ENCODE assay signal across 19 mouse cellular contexts in genomic region chr10:90235273-90235672, GRCm38 (mm10).
DNase-seq lines count a peak whose midpoint lies in the region; ATAC-seq and TF ChIP-seq lines count a peak whose summit lies in the region.
"Had no signal": no experiment of that assay in that cellular context is flagged by ENCODE, and none has a peak within 500 bp of the region (broad histone marks: within the 10 kb centered on the region; RNA-seq: fewer than 3 reads in every experiment).

No protein-coding gene starts in this region.

- no peak for TF ChIP-seq EP300 in liver, postnatal 0 days (IDR thresholded peaks at IDR 0.05; ENCODE audit: low read depth)
- TF ChIP-seq EP300 in stomach, postnatal 0 days (optimal IDR thresholded peaks at IDR 0.05), result no peak

- no peak overlapping the region for H3K27ac ChIP-seq in forebrain, postnatal 0 days (ENCODE audit: low read depth, low read length)
- no peak overlapping the region for H3K27ac ChIP-seq in forebrain, embryonic 10.5 days
- no peak overlapping the region for H3K27ac ChIP-seq in liver, postnatal 0 days (ENCODE audit: low read depth)
- no peak overlapping the region for H3K27ac ChIP-seq in liver, embryonic 12.5 days
- no peak overlapping the region for H3K27ac ChIP-seq in stomach, postnatal 0 days (replicated peaks)
- H3K27ac ChIP-seq: hindbrain, embryonic 10.5 days; midbrain, embryonic 10.5 days; neural tube, embryonic 15.5 days; stomach, embryonic 15.5 days had no signal

- 65% methylated on average over 3 of the region's 3 CpGs for WGBS in forebrain, postnatal 0 days
- WGBS in forebrain, embryonic 10.5 days, result 76% methylated on average over 3 of the region's 3 CpGs
- WGBS in liver, postnatal 0 days (ENCODE audit: insufficient replicate concordance), result 73% methylated on average over 3 of the region's 3 CpGs
- WGBS in liver, embryonic 12.5 days (ENCODE audit: insufficient replicate concordance), result 65% methylated on average over 3 of the region's 3 CpGs
- WGBS in stomach, postnatal 0 days, result 74% methylated on average over 3 of the region's 3 CpGs

- H3K4me3 ChIP-seq in forebrain, postnatal 0 days (ENCODE audit: low read depth, low read length), result no peak overlapping the region
- no peak overlapping the region for H3K4me3 ChIP-seq in forebrain, embryonic 10.5 days
- no peak overlapping the region for H3K4me3 ChIP-seq in liver, postnatal 0 days (ENCODE audit: low read depth, low read length)
- no peak overlapping the region for H3K4me3 ChIP-seq in liver, embryonic 12.5 days
- H3K4me3 ChIP-seq in stomach, postnatal 0 days (ENCODE audit: low read depth, low read length), result no peak overlapping the region
- H3K4me3 ChIP-seq: erythroblast, embryonic 14.5 days; hindbrain, embryonic 10.5 days; midbrain, embryonic 10.5 days; neural tube, embryonic 15.5 days; stomach, embryonic 15.5 days had no signal

- no peaks in the 10 kb centered on the region for H3K27me3 ChIP-seq in forebrain, postnatal 0 days (ENCODE audit: insufficient read depth, low read length)
- H3K27me3 ChIP-seq in forebrain, embryonic 10.5 days (ENCODE audit: poor library complexity, severe bottlenecking), result no peaks in the 10 kb centered on the region
- H3K27me3 ChIP-seq in liver, postnatal 0 days (ENCODE audit: insufficient read depth, low read length), result no peaks in the 10 kb centered on the region
- H3K27me3 ChIP-seq in liver, embryonic 12.5 days (replicated peaks), result no peaks in the 10 kb centered on the region
- H3K27me3 ChIP-seq in stomach, postnatal 0 days (ENCODE audit: control insufficient read depth, insufficient read depth, low read length), result no peaks in the 10 kb centered on the region
- H3K27me3 ChIP-seq: neural tube, embryonic 15.5 days; stomach, embryonic 15.5 days had no signal

- TF ChIP-seq CTCF in forebrain, postnatal 0 days (IDR thresholded peaks at IDR 0.05; ENCODE audit: low read depth), result peak; percentile 23; the same call in 1 of the 2 replicates
- TF ChIP-seq CTCF in liver, postnatal 0 days (IDR thresholded peaks at IDR 0.05; ENCODE audit: low read depth), result peak; percentile 10; the same call in 1 of the 2 replicates
- peak; percentile 41 for TF ChIP-seq CTCF in stomach, postnatal 0 days (IDR thresholded peaks at IDR 0.05; ENCODE audit: low read depth)

- no peaks in the 10 kb centered on the region for H3K4me1 ChIP-seq in forebrain, postnatal 0 days (ENCODE audit: insufficient read depth)
- H3K4me1 ChIP-seq in forebrain, embryonic 10.5 days, result no peaks in the 10 kb centered on the region
- H3K4me1 ChIP-seq in liver, postnatal 0 days (ENCODE audit: insufficient read depth), result no peaks in the 10 kb centered on the region
- no peaks in the 10 kb centered on the region for H3K4me1 ChIP-seq in liver, embryonic 12.5 days
- no peaks in the 10 kb centered on the region for H3K4me1 ChIP-seq in stomach, postnatal 0 days (replicated peaks; ENCODE audit: control insufficient read depth, insufficient read depth)
- H3K4me1 ChIP-seq: hindbrain, embryonic 10.5 days; midbrain, embryonic 10.5 days; neural tube, embryonic 15.5 days; stomach, embryonic 15.5 days had no signal

- H3K4me2 ChIP-seq in forebrain, postnatal 0 days (ENCODE audit: low read depth), result no peak overlapping the region
- H3K4me2 ChIP-seq in liver, postnatal 0 days (ENCODE audit: low read depth, low read length), result no peak overlapping the region
- H3K4me2 ChIP-seq in liver, embryonic 12.5 days, result no peak overlapping the region
- no peak overlapping the region for H3K4me2 ChIP-seq in stomach, postnatal 0 days (replicated peaks; ENCODE audit: low read depth)
- H3K4me2 ChIP-seq: liver, embryonic 11.5 days; neural tube, embryonic 15.5 days; stomach, embryonic 15.5 days had no signal

- H3K36me3 ChIP-seq in forebrain, postnatal 0 days (ENCODE audit: insufficient read depth), result no peaks in the 10 kb centered on the region
- H3K36me3 ChIP-seq in forebrain, embryonic 10.5 days (replicated peaks), result no peaks in the 10 kb centered on the region
- no peaks in the 10 kb centered on the region for H3K36me3 ChIP-seq in liver, postnatal 0 days (replicated peaks; ENCODE audit: insufficient read depth, low read length)
- no peaks in the 10 kb centered on the region for H3K36me3 ChIP-seq in liver, embryonic 12.5 days
- H3K36me3 ChIP-seq in stomach, postnatal 0 days (ENCODE audit: control insufficient read depth, insufficient read depth, low read length), result no peaks in the 10 kb centered on the region
- H3K36me3 ChIP-seq: hindbrain, embryonic 10.5 days; midbrain, embryonic 10.5 days; neural tube, embryonic 15.5 days; stomach, embryonic 15.5 days had no signal

- no peak for DNase-seq in forebrain, postnatal 0 days
- DNase-seq in forebrain, embryonic 10.5 days (ENCODE audit: extremely low spot score, low spot score), result no peak
- DNase-seq in liver, postnatal 0 days, result no peak
- DNase-seq in R1 (ENCODE audit: low read depth, low spot score), result peak; percentile 10
- DNase-seq in stomach, postnatal 0 days (ENCODE audit: low spot score), result no peak
- no peak for DNase-seq in thymus, postnatal 25 days
- DNase-seq: cerebellum, adult 11-12 months; gastrocnemius, postnatal 36 days; kidney, adult 11 months; kidney, postnatal 25 days; left cerebral cortex, postnatal 4 days; lung, postnatal 10 days had no signal

- no peak for ATAC-seq in forebrain, postnatal 0 days
- ATAC-seq in liver, postnatal 0 days, result no peak
- no peak for ATAC-seq in liver, embryonic 12.5 days
- no peak for ATAC-seq in stomach, postnatal 0 days (ENCODE audit: low FRiP score, low TSS enrichment)

- no peak overlapping the region for H3K9ac ChIP-seq in forebrain, postnatal 0 days
- no peak overlapping the region for H3K9ac ChIP-seq in liver, postnatal 0 days (replicated peaks)
- H3K9ac ChIP-seq in liver, embryonic 12.5 days, result no peak overlapping the region
- H3K9ac ChIP-seq in stomach, postnatal 0 days (ENCODE audit: low read length), result no peak overlapping the region
- H3K9ac ChIP-seq: neural tube, embryonic 15.5 days; stomach, embryonic 15.5 days had no signal

- no peaks in the 10 kb centered on the region for H3K9me3 ChIP-seq in forebrain, postnatal 0 days (ENCODE audit: low read length)
- H3K9me3 ChIP-seq in forebrain, embryonic 10.5 days, result peaks cover 5% of the 10 kb centered on the region; the same call in 1 of the 2 replicates
- H3K9me3 ChIP-seq in liver, postnatal 0 days (ENCODE audit: low read length), result no peaks in the 10 kb centered on the region
- H3K9me3 ChIP-seq in liver, embryonic 12.5 days (replicated peaks), result 0 out of 2 replicates have a peak, but pooled peaks cover 10% of the 10 kb centered on the region
- no peaks in the 10 kb centered on the region for H3K9me3 ChIP-seq in stomach, postnatal 0 days (ENCODE audit: control insufficient read depth, low read length)
- H3K9me3 ChIP-seq: hindbrain, embryonic 10.5 days; midbrain, embryonic 10.5 days; stomach, embryonic 15.5 days had no signal
